Mouse (Mus musculus) testis, postnatal 14 days (tissue): ENCODE results near the gene Vwa5b1.

ENCODE experiments used
- DNase-seq: peaks from one replicate; pipeline ENCODE4 v3.0.0; 2021; ENCODE audit warnings: low spot score

The Vwa5b1 gene

DNA sequence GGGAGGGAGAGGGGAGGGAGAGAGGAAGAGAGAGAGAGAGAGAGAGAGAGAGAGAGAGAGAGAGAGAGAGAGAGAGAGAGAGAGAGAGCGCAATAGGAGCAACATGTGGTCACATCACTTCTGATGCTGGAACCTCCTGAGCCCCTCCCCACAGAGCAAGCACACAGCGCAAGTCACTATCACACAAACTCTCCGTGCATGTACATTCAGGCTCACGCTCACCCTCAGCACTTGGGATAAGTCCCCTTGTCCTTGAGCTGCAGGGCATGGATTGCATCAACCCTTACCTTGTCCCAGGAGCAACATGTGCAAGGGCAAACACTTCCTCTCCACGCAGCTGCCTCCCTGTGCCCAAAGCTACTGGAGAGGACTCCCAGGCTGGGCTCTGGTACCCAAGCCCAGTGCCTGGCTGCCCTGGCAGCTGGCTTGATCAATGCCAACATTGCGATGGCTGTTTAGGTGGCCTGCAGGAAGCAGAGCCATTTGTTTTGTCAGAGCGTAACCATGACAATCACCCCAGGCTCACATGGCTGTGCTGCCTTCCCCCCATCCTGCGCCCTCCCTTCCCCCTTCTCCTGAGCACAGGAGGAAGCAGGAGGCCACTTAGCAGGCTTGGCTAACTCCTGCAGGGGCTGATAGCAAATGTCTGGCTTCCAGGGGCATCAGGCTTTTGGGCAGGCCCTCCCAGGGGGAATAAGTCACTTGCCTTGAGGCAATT is at the start of gene Vwa5b1:
Gene Vwa5b1, minus strand, starts transcription at position 457 of the 718 bp plus-strand sequence.
- DNase-seq: no peak

- DNase-seq: no peak
Observed at GRCm38 (mm10) chr4:138682760-138683159, 47.1 kb upstream of the Vwa5b1 start.

GRCm38 (mm10) chr4:138680124-138680523 is 44.4 kb upstream of the Vwa5b1 start:
- no peak for DNase-seq

GRCm38 (mm10) chr4:138677579-138677978 is 41.9 kb upstream of the Vwa5b1 start:
- DNase-seq: peak; percentile 87

- peak; percentile 19 for DNase-seq
Observed at GRCm38 (mm10) chr4:138676480-138676879, 40.8 kb upstream of the Vwa5b1 start.

DNA sequence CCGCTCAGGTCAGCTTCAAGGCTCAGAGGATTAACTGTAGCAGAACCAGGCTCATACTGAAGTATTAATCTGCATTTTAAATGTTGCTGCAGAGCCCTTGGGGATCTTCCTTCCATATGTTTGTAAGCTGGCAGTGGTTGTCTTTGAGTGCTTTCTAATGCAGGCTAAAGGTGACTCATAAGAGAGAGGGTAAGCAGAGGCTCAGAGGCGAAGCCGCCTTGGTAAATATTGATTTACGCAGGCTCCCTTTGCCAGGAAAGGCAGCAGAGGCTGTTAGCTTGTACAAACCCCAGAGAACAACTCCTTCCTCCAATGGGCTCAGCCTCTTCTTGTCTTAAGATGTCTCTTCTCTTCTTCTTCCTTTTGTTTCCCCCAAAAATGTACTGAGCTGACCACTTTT is 36.5 kb upstream of the Vwa5b1 start:
- DNase-seq: no peak

GRCm38 (mm10) chr4:138670093-138670889 is 34.6 kb upstream of the Vwa5b1 start:
- DNase-seq: no peak

DNA sequence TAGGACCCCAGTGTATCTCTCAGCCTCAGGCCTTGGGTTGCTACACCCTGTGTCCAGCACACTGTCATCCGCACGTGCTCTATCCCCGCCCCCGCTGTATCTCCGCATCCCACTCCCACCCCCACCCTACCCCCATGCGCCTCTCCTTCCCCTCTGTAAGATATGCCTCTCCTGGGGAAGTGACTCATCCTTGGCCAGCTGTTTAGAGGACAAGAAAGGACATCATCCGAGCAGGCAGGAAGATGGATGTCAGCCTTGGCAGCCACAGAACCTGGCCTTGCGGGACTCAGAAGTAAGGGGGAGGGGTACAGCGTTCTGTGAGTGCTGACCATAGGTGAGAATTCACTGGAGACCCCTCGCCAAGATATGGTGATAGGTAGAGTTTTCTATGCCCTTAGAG is 30.8 kb upstream of the Vwa5b1 start:
- DNase-seq: no peak

DNA sequence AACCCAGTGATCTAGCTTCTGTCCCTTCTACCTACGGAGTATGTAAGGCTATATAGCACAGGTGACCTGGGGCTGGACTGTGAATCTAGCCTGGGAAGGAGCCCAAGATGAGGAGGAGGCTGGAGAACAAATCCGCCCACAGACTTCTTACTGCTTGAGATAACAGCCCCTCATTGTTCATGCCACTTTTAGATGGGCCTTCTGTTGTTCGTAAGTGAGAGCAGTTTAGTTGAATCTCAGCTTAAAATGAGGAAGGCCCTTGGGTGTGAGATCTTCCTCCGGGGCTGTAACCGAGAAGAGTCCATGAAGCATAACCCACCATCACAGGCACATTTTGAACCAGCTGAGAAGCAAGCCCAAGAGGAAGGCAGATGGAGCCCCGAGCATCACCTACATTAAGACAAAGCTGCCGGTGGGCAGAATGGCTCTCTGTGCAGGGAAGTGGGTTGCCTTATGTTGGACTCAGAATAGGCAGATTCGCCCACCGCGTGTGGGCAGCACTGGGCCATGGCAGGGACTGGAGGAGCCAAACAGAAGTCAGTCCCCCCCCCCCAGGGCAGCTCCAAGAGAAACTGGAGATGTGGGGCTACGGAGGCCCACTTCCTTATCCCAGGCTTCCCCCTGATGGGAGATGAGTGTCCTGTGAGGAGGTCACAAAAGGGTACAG is 24.4 kb upstream of the Vwa5b1 start:
- no peak for DNase-seq

GRCm38 (mm10) chr4:138653056-138653455 is 17.4 kb upstream of the Vwa5b1 start:
- no peak for DNase-seq

GRCm38 (mm10) chr4:138651881-138652280 is 16.2 kb upstream of the Vwa5b1 start:
- no peak for DNase-seq

GRCm38 (mm10) chr4:138648096-138648635 is 12.5 kb upstream of the Vwa5b1 start:
- DNase-seq: no peak

GRCm38 (mm10) chr4:138642272-138642671 is 6.6 kb upstream of the Vwa5b1 start:
- no peak for DNase-seq

- DNase-seq: no peak
Observed at GRCm38 (mm10) chr4:138636146-138636511, 445 bp upstream of the Vwa5b1 start.

DNA sequence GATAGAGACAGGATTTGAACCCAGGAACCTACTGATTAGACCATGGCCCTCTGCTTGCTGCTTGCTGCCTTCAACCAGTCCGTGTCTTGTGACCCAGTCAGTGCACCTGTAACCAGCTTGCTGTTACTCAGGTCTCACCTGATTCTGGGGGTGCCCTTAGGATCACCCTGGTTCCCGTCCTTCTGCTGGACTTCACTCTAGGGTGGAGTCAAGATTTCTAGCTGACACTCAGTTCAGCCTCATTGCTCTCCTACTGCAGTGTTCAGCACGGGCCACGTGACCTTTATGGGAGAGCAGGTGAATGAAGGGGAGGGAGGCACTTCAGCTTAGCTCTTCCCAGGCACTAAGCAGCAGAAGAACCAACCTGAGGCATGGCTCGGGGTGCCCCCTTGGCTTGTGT is 7.4 kb downstream of the Vwa5b1 start:
- DNase-seq: no peak

DNA sequence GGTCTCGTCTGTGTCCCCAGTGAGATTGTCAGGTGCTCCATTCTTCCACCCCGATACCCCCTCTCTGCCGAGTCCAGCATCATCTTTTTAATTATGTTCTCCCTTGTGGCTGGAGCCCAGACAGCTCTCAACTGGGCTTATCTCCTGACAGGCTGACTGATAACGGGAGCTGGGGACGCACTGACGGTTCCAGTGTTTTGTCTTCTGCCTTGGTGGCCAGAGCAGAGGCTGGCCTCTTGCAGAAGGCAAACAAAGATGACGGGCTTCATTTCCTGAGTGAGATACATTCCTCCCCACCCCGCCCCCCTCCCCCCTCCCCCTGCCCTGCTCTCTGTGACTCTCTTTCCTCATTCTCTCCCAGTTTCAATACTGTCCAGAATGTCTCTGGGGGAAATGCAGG is 21.2 kb downstream of the Vwa5b1 start:
- DNase-seq: no peak

- DNase-seq: no peak
Observed at GRCm38 (mm10) chr4:138601926-138602325, 33.8 kb downstream of the Vwa5b1 start.

- DNase-seq: peak; percentile 27
Observed at GRCm38 (mm10) chr4:138597904-138598347, 37.8 kb downstream of the Vwa5b1 start.

DNA sequence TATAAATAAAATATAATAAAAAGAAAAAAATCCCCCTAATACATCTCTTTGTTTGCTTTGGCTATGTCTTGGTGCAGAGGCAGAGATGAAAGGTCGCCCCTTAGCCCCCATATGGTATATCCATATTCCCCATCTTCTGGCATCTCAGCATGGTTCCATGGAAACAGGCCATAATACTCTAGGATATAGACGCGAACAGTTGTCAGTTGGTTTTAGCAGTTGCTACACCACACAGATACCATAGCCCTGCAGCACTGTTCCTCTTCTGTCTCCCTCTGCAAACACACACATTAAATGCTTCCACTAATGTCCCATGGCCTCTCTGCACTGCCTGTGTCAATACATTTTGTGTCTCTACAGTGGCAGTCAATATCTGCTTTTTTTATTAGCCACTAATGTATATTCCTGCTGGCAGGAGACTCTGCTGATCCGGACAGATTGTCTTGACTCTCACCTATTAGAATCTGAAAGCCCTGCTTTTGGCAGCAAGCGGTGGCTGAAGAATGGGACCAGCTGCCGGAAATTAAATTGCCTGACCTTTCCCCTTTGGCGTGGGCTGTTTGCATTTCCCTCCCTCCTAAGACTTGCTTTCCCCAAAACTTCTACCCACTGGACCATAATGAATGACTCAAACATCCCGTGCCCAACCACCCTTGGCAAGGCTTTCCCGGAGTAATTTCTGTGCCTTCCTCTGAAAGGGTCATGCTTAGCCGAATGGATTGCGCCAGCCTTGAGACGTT is 39.1 kb downstream of the Vwa5b1 start:
- no peak for DNase-seq

DNA sequence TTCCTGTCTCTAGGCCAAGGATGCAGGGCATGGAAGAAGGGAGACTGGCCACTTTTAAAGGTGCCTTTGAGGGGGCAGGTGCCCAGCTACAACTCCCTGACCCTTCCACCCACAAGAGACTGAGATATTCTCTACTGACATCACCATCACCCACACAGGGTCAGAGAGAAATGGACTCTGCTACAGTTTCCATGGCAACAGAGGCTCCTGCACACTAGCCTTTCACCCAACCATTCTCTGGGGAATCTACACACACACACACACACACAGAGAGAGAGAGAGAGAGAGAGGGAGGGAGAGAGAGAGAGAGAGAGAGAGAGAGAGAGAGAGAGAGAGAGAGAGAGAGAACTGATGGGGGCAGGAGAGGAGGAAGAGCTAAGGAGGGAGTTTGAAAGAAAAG is 50.7 kb downstream of the Vwa5b1 start:
- DNase-seq: no peak

GRCm38 (mm10) chr4:138582446-138582845 is 53.2 kb downstream of the Vwa5b1 start:
- DNase-seq: no peak

- DNase-seq: no peak
Observed at GRCm38 (mm10) chr4:138578406-138578805, 57.3 kb downstream of the Vwa5b1 start.
